Mouse (Mus musculus): ENCODE measurements around the gene 1700016D06Rik. TPM values are rescaled to one million over a fixed set of nuclear protein-coding genes. Genes with fewer than 3 reads are reported as not detected.
A peak's percentile ranks its signal among the peaks of the same experiment; 100 is the strongest.

1700016D06Rik gene
- polyA plus RNA-seq, 1 experiment from 2014 or later: not detected

DNA sequence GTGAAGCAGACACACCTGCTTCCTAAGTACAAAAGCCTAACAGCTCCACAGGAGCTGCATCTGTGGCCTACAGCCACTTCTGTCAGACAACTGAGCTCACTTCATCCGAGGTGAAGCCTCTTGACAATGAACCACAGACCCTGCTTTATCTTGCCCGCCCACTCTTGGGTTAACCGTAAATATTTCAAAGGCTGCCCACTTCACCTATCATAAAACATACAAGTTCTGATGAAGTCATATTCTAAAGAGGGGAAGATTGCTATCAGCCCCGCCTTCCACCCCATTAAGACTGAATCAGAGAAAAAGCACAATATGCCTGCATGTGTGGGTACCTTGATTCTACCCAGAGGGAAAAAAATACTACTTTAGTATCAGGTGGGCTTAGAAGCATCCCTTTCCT is 75.8 kb downstream of the 1700016D06Rik start:
- Histone ChIP-seq H3K27ac (ENCODE audit: low read depth, low read length) (no peak overlapping the region), H3K27me3 (ENCODE audit: control insufficient read depth, insufficient read depth, low read length) (no peaks in the 10 kb centered on the region), H3K9me3 (ENCODE audit: control insufficient read depth, low read length) (no peaks in the 10 kb centered on the region), H3K36me3 (ENCODE audit: control insufficient read depth, insufficient read depth, low read length) (peaks cover 12% of the 10 kb centered on the region), H3K9ac (ENCODE audit: low read length) (no peak overlapping the region), H3K4me1 (ENCODE audit: control insufficient read depth, insufficient read depth, low read length) (no peaks in the 10 kb centered on the region), H3K4me3 (ENCODE audit: low read depth, low read length) (no peak overlapping the region), H3K4me2 (ENCODE audit: low read depth) (no peak overlapping the region)
- 88% methylated on average over 4 of the region's 4 CpGs for WGBS
- ATAC-seq (ENCODE audit: insufficient read depth, low FRiP score, low TSS enrichment) (no peak), DNase-seq (ENCODE audit: low spot score) (no peak)

DNA sequence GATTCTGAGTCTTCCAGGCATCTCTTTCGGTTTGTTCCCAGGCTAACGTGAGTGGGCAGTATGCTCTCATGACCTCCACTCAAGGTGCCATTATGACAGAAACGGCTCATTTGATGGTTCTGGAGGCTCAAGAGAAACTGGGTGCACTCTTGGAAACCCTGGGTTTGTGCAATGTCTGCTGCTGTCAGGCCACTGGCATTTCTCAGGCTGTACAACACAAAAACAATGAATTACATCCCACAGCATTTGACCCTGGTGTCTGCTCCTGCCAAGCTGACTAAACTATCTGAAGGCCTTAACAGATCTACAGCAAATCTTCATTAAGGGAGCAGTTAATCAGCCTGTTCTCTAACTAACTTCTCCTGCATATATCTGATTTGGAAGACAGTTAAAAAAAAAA is 81.8 kb downstream of the 1700016D06Rik start:
- ATAC-seq (ENCODE audit: insufficient read depth, low FRiP score, low TSS enrichment) (no peak), DNase-seq (ENCODE audit: low spot score) (no peak)
- Histone ChIP-seq H3K4me2 (ENCODE audit: low read depth) (no peak overlapping the region), H3K27ac (ENCODE audit: low read depth, low read length) (no peak overlapping the region), H3K9me3 (ENCODE audit: control insufficient read depth, low read length) (no peaks in the 10 kb centered on the region), H3K4me1 (ENCODE audit: control insufficient read depth, insufficient read depth, low read length) (no peaks in the 10 kb centered on the region), H3K27me3 (ENCODE audit: control insufficient read depth, insufficient read depth, low read length) (no peaks in the 10 kb centered on the region), H3K36me3 (ENCODE audit: control insufficient read depth, insufficient read depth, low read length) (peaks cover 10% of the 10 kb centered on the region; the same call in 1 of the 2 replicates), H3K9ac (ENCODE audit: low read length) (no peak overlapping the region), H3K4me3 (ENCODE audit: low read depth, low read length) (no peak overlapping the region)
- WGBS: 91% methylated on average over 3 of the region's 3 CpGs

DNA sequence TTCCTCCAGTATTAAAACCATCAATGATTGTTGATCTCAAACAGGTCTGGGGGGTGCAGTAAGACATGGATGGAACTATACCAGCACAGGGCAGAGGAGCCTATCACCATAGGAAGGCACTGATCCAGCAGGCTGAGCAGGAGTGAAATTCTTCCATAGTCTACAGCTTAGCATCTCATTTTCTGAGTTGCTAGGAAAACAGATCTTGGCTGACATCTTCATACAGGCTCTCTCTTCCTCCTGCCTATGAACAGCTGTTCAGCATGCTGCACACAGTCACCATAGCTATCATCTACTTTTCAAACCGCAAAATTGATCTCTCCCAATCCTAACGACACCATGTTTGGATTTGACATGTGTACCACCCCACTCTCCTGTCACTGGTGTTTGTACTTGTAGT is 82.8 kb downstream of the 1700016D06Rik start:
- WGBS: 92% methylated on average over 2 of the region's 2 CpGs
- DNase-seq (ENCODE audit: low spot score) (no peak), ATAC-seq (ENCODE audit: insufficient read depth, low FRiP score, low TSS enrichment) (no peak)
- H3K4me3 ChIP-seq (ENCODE audit: low read depth, low read length): no peak overlapping the region
- peaks cover 12% of the 10 kb centered on the region; the same call in 1 of the 2 replicates for H3K36me3 ChIP-seq (ENCODE audit: control insufficient read depth, insufficient read depth, low read length)
- no peak overlapping the region for H3K9ac ChIP-seq (ENCODE audit: low read length)
- no peaks in the 10 kb centered on the region for H3K4me1 ChIP-seq (ENCODE audit: control insufficient read depth, insufficient read depth, low read length)
- no peak overlapping the region for H3K4me2 ChIP-seq (ENCODE audit: low read depth)
- H3K27ac ChIP-seq (ENCODE audit: low read depth, low read length): no peak overlapping the region
- H3K27me3 ChIP-seq (ENCODE audit: control insufficient read depth, insufficient read depth, low read length): no peaks in the 10 kb centered on the region
- H3K9me3 ChIP-seq (ENCODE audit: control insufficient read depth, low read length): no peaks in the 10 kb centered on the region

DNA sequence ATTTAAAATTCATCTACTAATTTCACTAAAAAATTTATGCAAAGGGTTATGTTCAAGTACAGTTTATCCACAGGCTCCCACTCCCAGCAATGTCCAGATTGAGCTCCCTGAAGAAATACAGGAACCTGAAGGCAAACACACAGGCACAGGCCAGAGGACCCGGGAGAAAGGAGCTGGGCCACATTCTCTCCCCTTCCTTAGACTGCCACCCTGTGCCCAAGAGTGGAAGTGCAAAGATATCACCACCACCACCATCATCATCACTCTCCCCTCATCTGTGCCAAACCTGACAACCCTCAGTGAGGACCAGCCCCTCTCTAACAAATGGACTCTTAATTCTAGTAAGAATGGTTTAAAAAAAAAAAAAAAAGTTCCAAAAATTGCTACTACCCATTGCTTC is 84.6 kb downstream of the 1700016D06Rik start:
- ATAC-seq (ENCODE audit: insufficient read depth, low FRiP score, low TSS enrichment) (no peak), DNase-seq (ENCODE audit: low spot score) (peak; percentile 46)
- H3K27ac ChIP-seq (ENCODE audit: low read depth, low read length): no peak overlapping the region
- H3K4me2 ChIP-seq (ENCODE audit: low read depth): no peak overlapping the region
- no peaks in the 10 kb centered on the region for H3K9me3 ChIP-seq (ENCODE audit: control insufficient read depth, low read length)
- H3K27me3 ChIP-seq (ENCODE audit: control insufficient read depth, insufficient read depth, low read length): no peaks in the 10 kb centered on the region
- no peak overlapping the region for H3K4me3 ChIP-seq (ENCODE audit: low read depth, low read length)
- WGBS: 20% methylated on average over 1 of the region's 1 CpGs
- peaks cover 20% of the 10 kb centered on the region for H3K36me3 ChIP-seq (ENCODE audit: control insufficient read depth, insufficient read depth, low read length)
- H3K4me1 ChIP-seq (ENCODE audit: control insufficient read depth, insufficient read depth, low read length): no peaks in the 10 kb centered on the region
- H3K9ac ChIP-seq (ENCODE audit: low read length): no peak overlapping the region

DNA sequence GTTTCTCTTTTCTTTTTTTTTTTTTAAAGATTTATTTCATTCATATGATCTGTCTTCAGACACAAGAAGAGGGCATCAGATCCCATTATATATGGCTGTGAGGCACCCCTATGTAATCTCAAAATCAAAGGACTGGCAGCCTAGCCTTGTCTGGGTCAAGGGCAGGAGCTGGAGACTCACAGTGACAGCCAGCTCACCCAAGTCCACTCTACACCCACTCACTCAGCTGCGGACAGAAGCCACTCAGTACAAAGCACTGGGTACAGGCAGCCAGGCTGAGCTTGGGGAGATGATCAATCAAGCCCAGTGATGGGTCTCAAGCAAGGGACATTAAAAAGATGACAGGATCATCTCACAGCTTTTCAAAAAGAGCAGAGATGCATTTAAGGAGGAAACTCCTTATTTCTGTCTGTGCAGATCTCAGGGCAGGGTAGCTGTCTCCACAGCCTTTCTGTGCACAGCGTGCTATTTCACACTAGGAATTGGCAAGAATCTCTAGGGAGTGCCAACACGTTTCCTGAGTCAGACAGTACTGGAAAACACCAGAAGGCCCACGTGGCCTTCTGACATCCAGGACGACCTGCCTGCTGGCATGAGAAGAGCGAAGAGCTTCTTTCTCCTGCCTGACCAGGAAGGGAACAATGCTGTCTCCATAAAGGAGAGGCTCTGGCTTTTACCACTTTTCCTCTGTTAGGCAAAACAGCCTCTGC is 86.6 kb downstream of the 1700016D06Rik start:
- no peak overlapping the region for H3K4me3 ChIP-seq (ENCODE audit: low read depth, low read length)
- H3K4me1 ChIP-seq (ENCODE audit: control insufficient read depth, insufficient read depth, low read length): no peaks in the 10 kb centered on the region
- no peak for ATAC-seq (ENCODE audit: insufficient read depth, low FRiP score, low TSS enrichment)
- H3K27ac ChIP-seq (ENCODE audit: low read depth, low read length): no peak overlapping the region
- peaks cover 22% of the 10 kb centered on the region for H3K36me3 ChIP-seq (ENCODE audit: control insufficient read depth, insufficient read depth, low read length)
- no peaks in the 10 kb centered on the region for H3K27me3 ChIP-seq (ENCODE audit: control insufficient read depth, insufficient read depth, low read length)
- no peaks in the 10 kb centered on the region for H3K9me3 ChIP-seq (ENCODE audit: control insufficient read depth, low read length)
- no peak for DNase-seq (ENCODE audit: low spot score)
- H3K4me2 ChIP-seq (ENCODE audit: low read depth): no peak overlapping the region
- H3K9ac ChIP-seq (ENCODE audit: low read length): no peak overlapping the region
- 91% methylated on average over 6 of the region's 6 CpGs for WGBS

DNA sequence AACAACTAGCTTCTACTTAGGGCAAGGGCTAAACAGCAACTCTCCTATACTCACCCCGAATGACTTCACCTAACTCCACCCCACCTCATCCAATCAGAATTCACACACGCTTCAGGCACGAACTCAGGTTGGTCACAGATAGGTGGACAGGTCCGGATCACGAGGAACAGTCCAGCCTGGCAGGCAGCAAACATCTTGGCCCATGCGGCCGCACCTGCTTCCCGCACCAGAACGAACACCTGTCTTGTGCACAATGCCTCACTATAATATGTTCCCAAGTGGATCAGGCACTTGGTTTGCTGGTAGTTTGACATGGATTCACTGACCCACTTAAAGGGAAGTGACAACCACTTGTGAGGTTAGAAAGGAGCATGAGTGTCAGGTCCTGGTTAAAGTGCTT is 92.0 kb downstream of the 1700016D06Rik start:
- Histone ChIP-seq H3K9me3 (ENCODE audit: control insufficient read depth, low read length) (no peaks in the 10 kb centered on the region), H3K27me3 (ENCODE audit: control insufficient read depth, insufficient read depth, low read length) (no peaks in the 10 kb centered on the region), H3K27ac (ENCODE audit: low read depth, low read length) (no peak overlapping the region), H3K9ac (ENCODE audit: low read length) (no peak overlapping the region), H3K4me2 (ENCODE audit: low read depth) (no peak overlapping the region), H3K4me1 (ENCODE audit: control insufficient read depth, insufficient read depth, low read length) (no peaks in the 10 kb centered on the region), H3K36me3 (ENCODE audit: control insufficient read depth, insufficient read depth, low read length) (peaks cover 15% of the 10 kb centered on the region), H3K4me3 (ENCODE audit: low read depth, low read length) (no peak overlapping the region)
- DNase-seq (ENCODE audit: low spot score): no peak
- no peak for ATAC-seq (ENCODE audit: insufficient read depth, low FRiP score, low TSS enrichment)
- WGBS: 97% methylated on average over 9 of the region's 9 CpGs

Small RNA genes lying within 50 kb of the gene (microRNA-seq; reads per million reads assigned to microRNA genes)
- 1.0 reads per million for gene Mir7238

Other genes with a start within 250 kb of the 1700016D06Rik start
- gene Rab20, start 222.4 kb downstream of the 1700016D06Rik start, polyA plus RNA-seq (2014; fragmentation: Nextera tagmentation; extraction: Ambion mirVana): 0.95 and 1.5 TPM in 2 replicates
- 108 TPM in 2 replicates for gene Naxd, start 203.6 kb downstream of the 1700016D06Rik start, polyA plus RNA-seq (2014; fragmentation: Nextera tagmentation; extraction: Ambion mirVana)
- 19.1 and 20.1 TPM in 2 replicates for gene Cars2, start 150.3 kb downstream of the 1700016D06Rik start, polyA plus RNA-seq (2014; fragmentation: Nextera tagmentation; extraction: Ambion mirVana)
- 47.7 and 48.6 TPM in 2 replicates for gene Ing1, start 145.5 kb downstream of the 1700016D06Rik start, polyA plus RNA-seq (2014; fragmentation: Nextera tagmentation; extraction: Ambion mirVana)
- gene Ankrd10, start 65.3 kb downstream of the 1700016D06Rik start, polyA plus RNA-seq (2014; fragmentation: Nextera tagmentation; extraction: Ambion mirVana): 109 TPM in 2 replicates
- 66.5 and 71.1 TPM in 2 replicates for gene Arhgef7, start 26.7 kb upstream of the 1700016D06Rik start, polyA plus RNA-seq (2014; fragmentation: Nextera tagmentation; extraction: Ambion mirVana)
- gene Tex29, start 139.4 kb upstream of the 1700016D06Rik start, polyA plus RNA-seq (2014; fragmentation: Nextera tagmentation; extraction: Ambion mirVana): not detected in 2 replicates

Measured in neural tube, embryonic 11.5 days (tissue).